In the genomic region with DNA sequence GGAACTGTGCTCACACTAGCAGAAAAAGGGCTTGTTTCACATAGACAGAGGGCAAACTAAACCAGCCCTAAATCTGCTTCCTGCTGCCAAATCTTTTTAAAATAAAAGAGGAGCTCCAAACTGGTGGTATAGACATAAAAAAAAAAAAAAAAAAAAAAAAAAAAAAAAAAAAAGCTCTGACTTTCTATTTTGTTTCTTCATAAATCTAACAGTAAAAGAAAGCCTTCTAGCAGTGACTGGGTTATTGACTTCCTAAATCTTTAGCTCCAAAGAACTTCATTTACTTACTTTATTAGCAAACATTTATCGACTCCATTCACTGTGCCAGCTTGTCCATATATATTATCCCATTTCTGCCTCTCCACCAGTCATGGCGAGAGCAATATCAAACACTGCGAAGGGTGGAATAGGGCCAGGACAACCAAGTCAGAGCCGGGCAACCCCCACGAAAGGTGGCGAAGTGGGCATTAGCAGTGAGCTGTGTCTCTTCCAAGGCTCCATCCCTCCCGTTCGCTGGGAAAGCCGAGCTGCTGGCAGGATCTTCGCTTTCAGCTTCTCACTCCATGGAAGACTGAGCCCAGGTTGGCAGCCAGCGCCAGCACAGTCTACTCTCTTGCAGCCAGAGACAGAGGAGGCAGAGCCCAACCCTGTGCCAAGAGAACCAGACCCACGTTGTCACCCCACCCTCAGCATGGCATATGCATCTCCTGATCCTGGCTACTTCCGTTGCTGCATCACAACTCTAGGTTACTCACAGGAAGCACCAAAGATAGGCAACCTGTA, we compare ENCODE assay signal across 18 mouse cellular contexts.
A peak's percentile ranks its signal among the peaks of the same experiment; 100 is the strongest.
DNase-seq lines count a peak whose midpoint lies in the region; ATAC-seq lines count a peak whose summit lies in the region.
"Had no signal": no experiment of that assay in that cellular context is flagged by ENCODE, and none has a peak within 500 bp of the region (broad histone marks: within the 10 kb centered on the region; RNA-seq: fewer than 3 reads in every experiment).

No protein-coding gene starts in this region.

- DNase-seq in frontal cortex, postnatal 10 days (ENCODE audit: low spot score in 2 of 2): no peak
- DNase-seq in ES-CJ7 (ENCODE audit: low read depth, low spot score): peak; percentile 42
- no peak for DNase-seq in heart, adult 9 months (ENCODE audit: low spot score in 2 of 2)
- DNase-seq in Muller cell, postnatal 12 days (ENCODE audit: inconsistent ontology term): no peak
- DNase-seq: adrenal gland, adult 8-10 months; lung, postnatal 4 days; thymus, postnatal 4 days had no signal

- no peak overlapping the region for H3K9ac ChIP-seq in forebrain, embryonic 15.5 days (replicated peaks)
- H3K9ac ChIP-seq in midbrain, embryonic 15.5 days: no peak overlapping the region
- H3K9ac ChIP-seq: heart, embryonic 15.5 days; liver, embryonic 15.5 days had no signal

- H3K4me1 ChIP-seq in forebrain, embryonic 15.5 days: peaks cover 22% of the 10 kb centered on the region
- H3K4me1 ChIP-seq in midbrain, embryonic 15.5 days: peaks cover 17% of the 10 kb centered on the region
- H3K4me1 ChIP-seq: liver, embryonic 15.5 days had no signal

- H3K4me3 ChIP-seq in forebrain, embryonic 15.5 days: no peak overlapping the region
- no peak overlapping the region for H3K4me3 ChIP-seq in midbrain, embryonic 15.5 days
- H3K4me3 ChIP-seq: erythroblast, embryonic 14.5 days; heart, embryonic 15.5 days; limb, embryonic 10.5 days; liver, embryonic 15.5 days; myocyte had no signal

- no peak overlapping the region for H3K4me2 ChIP-seq in forebrain, embryonic 15.5 days (replicated peaks)
- H3K4me2 ChIP-seq in midbrain, embryonic 15.5 days: no peak overlapping the region
- H3K4me2 ChIP-seq: heart, embryonic 15.5 days; liver, embryonic 15.5 days had no signal

- no peaks in the 10 kb centered on the region for H3K9me3 ChIP-seq in forebrain, embryonic 15.5 days
- no peaks in the 10 kb centered on the region for H3K9me3 ChIP-seq in midbrain, embryonic 15.5 days
- H3K9me3 ChIP-seq: heart, embryonic 15.5 days; limb, embryonic 10.5 days; liver, embryonic 15.5 days had no signal

- 76% methylated on average over 13 of the region's 13 CpGs for WGBS in forebrain, embryonic 15.5 days
- WGBS in midbrain, embryonic 15.5 days: 87% methylated on average over 13 of the region's 13 CpGs

- H3K27me3 ChIP-seq in forebrain, embryonic 15.5 days: no peaks in the 10 kb centered on the region
- H3K27me3 ChIP-seq in midbrain, embryonic 15.5 days (replicated peaks): no peaks in the 10 kb centered on the region
- H3K27me3 ChIP-seq: heart, embryonic 15.5 days; liver, embryonic 15.5 days; Patski had no signal

- peak overlapping the region; percentile 61 for H3K27ac ChIP-seq in forebrain, embryonic 15.5 days (replicated peaks)
- 0 out of 2 replicates have a peak overlapping the region, but pooled peaks have one; percentile 27 for H3K27ac ChIP-seq in midbrain, embryonic 15.5 days
- H3K27ac ChIP-seq: heart, embryonic 15.5 days; kidney, postnatal 0 days; limb, embryonic 10.5 days; liver, embryonic 15.5 days had no signal

- ATAC-seq in frontal cortex, adult (ENCODE audit: low TSS enrichment): peak; percentile 84
- peak; percentile 64; the same call in 1 of the 2 replicates for ATAC-seq in forebrain, embryonic 15.5 days (replicated peaks)
- ATAC-seq in midbrain, embryonic 15.5 days (replicated peaks): no peak
- ATAC-seq in monocyte, adult 5-6 weeks (replicated peaks; ENCODE audit: insufficient number of reproducible peaks, low FRiP score, low TSS enrichment, poor library complexity, severe bottlenecking): no peak
- ATAC-seq: Patski had no signal

- H3K36me3 ChIP-seq in forebrain, embryonic 15.5 days: no peaks in the 10 kb centered on the region
- no peaks in the 10 kb centered on the region for H3K36me3 ChIP-seq in midbrain, embryonic 15.5 days (replicated peaks)
- H3K36me3 ChIP-seq: heart, embryonic 15.5 days; limb, embryonic 10.5 days; liver, embryonic 15.5 days had no signal

Comparison
In these comparisons a context has a peak if more than half of its experiments do, and no peak if none do; other contexts are left out.
1. ATAC-seq: peak in frontal cortex, adult (single experiment) and forebrain, embryonic 15.5 days (single experiment); none in midbrain, embryonic 15.5 days (single experiment) and monocyte, adult 5-6 weeks (single experiment).